Mouse (Mus musculus) erythroid progenitor cell, adult 5-6 weeks (primary cell): ENCODE results near the gene Itgb1. TPM values are rescaled to one million over a fixed set of nuclear protein-coding genes. Genes with fewer than 3 reads are reported as not detected.

ENCODE experiments used
- total RNA-seq, 2 experiments: library from RNA; stranded (forward) in 1 of 2; stranded (reverse) in 1 of 2; fragments of 150-400 nt in 1 of 2; fragments of 186-747, 209-891 nt in 1 of 2; gene quantifications; 2 replicates each; pipeline versions ENCODE4 v1.2.3 to v1.2.4; 2015 to 2017; ENCODE audit warnings: low replicate concordance in 2 of 2

Itgb1 gene
- total RNA-seq, 2 experiments from 2014 or later = 81.3 to 111 TPM

Other genes starting within 250 kb of the Itgb1 start
- not detected in 2 replicates for gene Gm3952, start 113.0 kb downstream of the Itgb1 start, total RNA-seq (2015; ENCODE audit: low replicate concordance)
- not detected in 2 replicates for gene Gm3952, start 113.0 kb downstream of the Itgb1 start, total RNA-seq (2017; ENCODE audit: low replicate concordance)